Mouse (Mus musculus) sigmoid colon, adult 10 weeks (tissue): ENCODE measurements around the gene Pkp2. TPM values are rescaled to one million over a fixed set of nuclear protein-coding genes. Genes with fewer than 3 reads are reported as not detected.

ENCODE experiments used
- polyA plus RNA-seq: library from polyadenylated mRNA; stranded (reverse); fragments of 350-450 nt; fragmentation: Illumina TruSeq; extraction: RNeasy Lipid Tissue Mini Kit (QIAGEN cat#74804); gene quantifications from one replicate; pipeline ENCODE4 v1.2.3, GENCODE M21; 2014; ENCODE audit warnings: low read depth, low replicate concordance

Gene Pkp2
- 45.0 TPM for polyA plus RNA-seq

GRCm38 (mm10) chr16:16213079-16213760 is at the start of gene Pkp2:
Gene Pkp2 (plus strand): TSS chr16:16213318.

DNA sequence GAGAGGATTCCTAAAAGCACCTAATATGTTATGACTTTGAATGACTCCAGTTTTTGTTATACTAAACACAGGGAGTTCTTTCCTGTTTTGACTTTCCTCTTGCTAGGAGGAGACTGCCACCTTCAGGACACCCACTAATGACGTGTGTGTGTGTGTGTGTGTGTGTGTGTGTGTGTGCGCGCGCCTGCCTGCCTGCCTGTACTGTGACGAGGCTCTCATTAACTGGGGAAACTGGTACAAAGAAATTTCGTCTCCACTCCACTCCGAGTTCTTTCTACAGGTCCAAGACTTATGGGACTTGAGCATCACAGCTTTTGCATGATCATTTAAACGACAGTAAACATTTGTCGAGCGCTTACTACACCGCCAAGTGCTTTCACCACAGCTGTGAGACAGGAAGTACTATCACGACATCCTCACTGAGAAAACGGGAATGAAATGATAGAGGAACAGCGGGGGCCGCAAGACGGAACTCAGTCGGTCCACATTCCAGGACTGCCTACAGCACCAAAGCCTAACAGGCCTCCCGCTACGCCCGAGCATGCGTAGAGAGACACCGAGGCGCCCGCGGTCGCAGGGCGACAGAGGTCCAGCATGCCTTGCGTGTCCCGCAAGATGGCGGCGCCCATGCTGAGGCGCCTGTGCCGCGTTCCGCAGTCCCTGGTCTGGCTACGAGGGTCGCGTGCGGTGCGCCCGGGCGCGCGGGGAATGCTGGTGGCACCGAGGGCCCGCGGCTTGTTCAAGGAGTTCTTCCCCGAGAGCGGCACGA is 89.4 kb downstream of the Pkp2 start, which contains the start of gene Yars2:
Yars2 (plus strand) TSS at position 597 of the 769 bp plus-strand sequence.

Other genes with a start within 250 kb of the Pkp2 start
- 24.2 TPM for gene Yars2, start 89.6 kb downstream of the Pkp2 start, polyA plus RNA-seq
- 311 TPM for gene Dnm1l, start 145.6 kb downstream of the Pkp2 start, polyA plus RNA-seq